Mouse (Mus musculus): ENCODE results near the gene Fiz1.

DNA sequence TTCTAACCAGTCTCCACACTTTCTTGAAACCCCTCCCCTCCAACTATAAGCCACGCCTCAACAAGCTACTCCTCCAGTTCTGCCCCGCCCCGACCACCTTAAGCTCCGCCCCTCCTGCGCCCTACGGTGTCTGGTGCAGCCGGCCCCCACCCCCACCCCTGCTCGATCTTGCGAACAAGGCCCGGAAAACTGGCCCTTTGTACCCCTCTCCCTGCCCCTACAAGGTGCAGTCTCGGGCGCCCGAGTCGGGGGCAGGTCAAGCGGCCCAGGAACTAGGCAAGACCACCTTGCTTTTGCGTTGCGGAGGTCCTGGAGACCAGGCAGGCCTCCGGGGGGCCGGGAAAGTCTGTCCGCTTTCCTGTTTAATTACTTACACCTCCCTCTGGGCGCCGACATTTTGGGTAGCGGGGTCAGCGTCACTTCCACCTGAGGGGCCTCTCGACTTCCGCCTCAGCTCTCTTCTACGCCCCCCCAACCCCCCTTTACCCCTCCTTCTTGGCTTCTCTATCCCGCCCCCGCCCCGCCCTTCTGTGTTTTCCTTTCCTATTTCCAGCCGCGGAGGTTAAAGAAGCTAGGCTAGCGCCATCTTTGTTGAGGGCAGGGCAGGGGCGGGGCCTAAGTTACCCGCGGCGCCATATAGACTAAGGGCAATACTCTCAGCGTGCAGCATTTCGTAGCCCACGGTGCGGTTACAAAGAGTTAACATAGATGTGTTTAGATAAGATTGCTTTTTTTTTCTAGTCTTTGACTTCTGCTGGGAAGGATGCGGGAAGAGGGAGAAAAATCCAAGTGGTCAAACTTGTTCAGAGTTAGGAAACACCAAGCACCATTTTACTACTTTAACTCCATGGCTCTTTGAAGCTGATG, at the start of gene Fiz1, which contains the start of gene Zfp524:
- TF ChIP-seq CTCF (IDR thresholded peaks at IDR 0.05; ENCODE audit: low read depth, low read length), result no peak
- no peak; the same call in 1 of the 2 replicates for TF ChIP-seq POLR2A (IDR thresholded peaks at IDR 0.05; ENCODE audit: borderline replicate concordance, low read depth, low read length)

Data from bone marrow macrophage, adult 2 months (primary cell).